In the genomic region with DNA sequence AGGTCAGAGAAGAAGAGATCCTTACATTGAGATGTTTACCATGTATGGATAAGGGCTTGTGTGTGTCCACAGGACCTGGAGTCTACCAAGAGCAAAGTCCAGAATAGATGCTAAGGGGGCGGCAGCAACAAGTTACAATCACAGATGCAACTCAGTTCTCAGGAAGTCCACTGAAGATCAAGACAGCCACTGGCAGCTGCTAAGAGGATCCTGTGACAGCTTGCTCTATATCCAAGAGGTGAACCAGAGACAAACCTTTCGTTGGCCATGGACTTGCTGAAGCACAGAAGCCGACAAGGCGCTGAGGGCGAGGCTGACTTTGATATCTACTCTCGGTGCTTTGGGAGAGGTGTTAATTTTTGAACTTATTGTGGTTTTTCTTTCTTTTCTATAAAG, we compare ENCODE assay signal across 21 mouse cellular contexts. TPM values are rescaled to one million over a fixed set of nuclear protein-coding genes. Genes with fewer than 3 reads are reported as not detected.
DNase-seq lines count a peak whose midpoint lies in the region; ATAC-seq and TF ChIP-seq lines count a peak whose summit lies in the region.
"Had no signal": no experiment of that assay in that cellular context is flagged by ENCODE, and none has a peak within 500 bp of the region (broad histone marks: within the 10 kb centered on the region; RNA-seq: fewer than 3 reads in every experiment).

No protein-coding gene starts in this region.

- no peaks in the 10 kb centered on the region for H3K79me2 ChIP-seq in myocyte (ENCODE audit: control insufficient read depth, insufficient read depth)

- no peak for ATAC-seq in heart, embryonic 12.5 days (ENCODE audit: insufficient number of reproducible peaks, low FRiP score)
- ATAC-seq in lung, embryonic 15.5 days (ENCODE audit: borderline replicate concordance, extremely low read depth, low FRiP score, low TSS enrichment) = no peak; the same call in 1 of the 2 replicates
- ATAC-seq in forebrain, embryonic 15.5 days (replicated peaks) = no peak
- ATAC-seq: activated CD4-positive, CD25-positive, alpha-beta regulatory T cell, adult 4 months; hindbrain, postnatal 0 days; intestine, embryonic 16.5 days; liver, postnatal 0 days; midbrain, embryonic 16.5 days had no signal

- no peaks in the 10 kb centered on the region for H3K9me3 ChIP-seq in heart, embryonic 12.5 days (replicated peaks)
- H3K9me3 ChIP-seq in lung, embryonic 15.5 days = no peaks in the 10 kb centered on the region
- no peaks in the 10 kb centered on the region for H3K9me3 ChIP-seq in forebrain, embryonic 15.5 days
- H3K9me3 ChIP-seq: embryonic facial prominence, embryonic 12.5 days; limb, embryonic 12.5 days had no signal

- no peak for DNase-seq in heart, postnatal 14 days
- no peak for DNase-seq in lung, postnatal 14 days
- no peak for DNase-seq in spleen, postnatal 4 days (ENCODE audit: low spot score in 2 of 2)
- DNase-seq: kidney, adult 9 months; kidney, postnatal 14 days; layer of hippocampus, postnatal 36 days; liver, postnatal 0 days; thymus, postnatal 36 days had no signal

- TF ChIP-seq POLR2A in myocyte (IDR thresholded peaks at IDR 0.05; ENCODE audit: insufficient read length, low read depth) = no peak

- no peak overlapping the region for H3ac ChIP-seq in myocyte (ENCODE audit: control insufficient read depth, insufficient read length)

- no peak overlapping the region for H3K4me2 ChIP-seq in heart, embryonic 12.5 days
- H3K4me2 ChIP-seq in lung, embryonic 15.5 days = no peak overlapping the region
- no peak overlapping the region for H3K4me2 ChIP-seq in forebrain, embryonic 15.5 days (replicated peaks)
- H3K4me2 ChIP-seq in myocyte (ENCODE audit: low read depth) = no peak overlapping the region
- H3K4me2 ChIP-seq: embryonic facial prominence, embryonic 12.5 days; limb, embryonic 12.5 days; liver, embryonic 11.5 days had no signal

- H3K36me3 ChIP-seq in heart, embryonic 12.5 days = peaks cover 46% of the 10 kb centered on the region
- H3K36me3 ChIP-seq in lung, embryonic 15.5 days = peaks cover 27% of the 10 kb centered on the region
- H3K36me3 ChIP-seq in forebrain, embryonic 15.5 days = no peaks in the 10 kb centered on the region; the same call in 1 of the 2 replicates
- H3K36me3 ChIP-seq in myocyte (ENCODE audit: control insufficient read depth, insufficient read depth) = peaks cover 10% of the 10 kb centered on the region

- no peak overlapping the region for H3K4me3 ChIP-seq in heart, embryonic 12.5 days
- no peak overlapping the region for H3K4me3 ChIP-seq in lung, embryonic 15.5 days
- H3K4me3 ChIP-seq in forebrain, embryonic 15.5 days = no peak overlapping the region
- no peak overlapping the region for H3K4me3 ChIP-seq in myocyte
- H3K4me3 ChIP-seq: embryonic facial prominence, embryonic 12.5 days; limb, embryonic 12.5 days had no signal

- H3K9ac ChIP-seq in heart, embryonic 12.5 days = no peak overlapping the region
- no peak overlapping the region for H3K9ac ChIP-seq in lung, embryonic 15.5 days
- H3K9ac ChIP-seq in forebrain, embryonic 15.5 days (replicated peaks) = no peak overlapping the region
- H3K9ac ChIP-seq: embryonic facial prominence, embryonic 12.5 days; limb, embryonic 12.5 days; liver, postnatal 0 days had no signal

- H3K27ac ChIP-seq in heart, embryonic 12.5 days (ENCODE audit: poor library complexity, severe bottlenecking) = 0 out of 2 replicates have a peak overlapping the region, but pooled peaks have one; percentile 19
- H3K27ac ChIP-seq in lung, embryonic 15.5 days = peak overlapping the region; percentile 11; the same call in 1 of the 2 replicates
- peak overlapping the region; percentile 91 for H3K27ac ChIP-seq in forebrain, embryonic 15.5 days (replicated peaks)
- H3K27ac ChIP-seq: embryonic facial prominence, embryonic 12.5 days; hindbrain, postnatal 0 days; limb, embryonic 12.5 days; macrophage had no signal

- peaks cover 50% of the 10 kb centered on the region for H3K4me1 ChIP-seq in heart, embryonic 12.5 days (replicated peaks)
- peaks cover 15% of the 10 kb centered on the region for H3K4me1 ChIP-seq in lung, embryonic 15.5 days
- H3K4me1 ChIP-seq in forebrain, embryonic 15.5 days = peaks cover 35% of the 10 kb centered on the region

- H3K27me3 ChIP-seq in heart, embryonic 12.5 days (replicated peaks) = no peaks in the 10 kb centered on the region
- H3K27me3 ChIP-seq in lung, embryonic 15.5 days = no peaks in the 10 kb centered on the region
- no peaks in the 10 kb centered on the region for H3K27me3 ChIP-seq in forebrain, embryonic 15.5 days
- no peaks in the 10 kb centered on the region for H3K27me3 ChIP-seq in myocyte (ENCODE audit: control insufficient read depth, insufficient read depth, insufficient read length)
- H3K27me3 ChIP-seq: embryonic facial prominence, embryonic 12.5 days; limb, embryonic 12.5 days had no signal

- intact Hi-C loops in heart, postnatal 14 days (cut with DNase I) = no loop called here

- 68% methylated on average over 6 of the region's 6 CpGs for WGBS in heart, embryonic 12.5 days
- WGBS in lung, embryonic 15.5 days = 81% methylated on average over 6 of the region's 6 CpGs
- 91% methylated on average over 6 of the region's 6 CpGs for WGBS in forebrain, embryonic 15.5 days

TF ChIP-seq in myocyte, 11 proteins besides CTCF, POLR2A, EP300 and RAD21:
- TF ChIP-seq REST (IDR thresholded peaks at IDR 0.05; ENCODE audit: insufficient read depth, insufficient read length) (no peak), E2F4 (IDR thresholded peaks at IDR 0.05; ENCODE audit: insufficient read depth) (no peak), TCF12 (IDR thresholded peaks at IDR 0.05; ENCODE audit: insufficient read depth, poor library complexity, severe bottlenecking) (no peak), MAX (IDR thresholded peaks at IDR 0.05; ENCODE audit: low read depth) (no peak), USF1 (IDR thresholded peaks at IDR 0.05; ENCODE audit: low read depth) (no peak), MYOG (IDR thresholded peaks at IDR 0.05; ENCODE audit: control insufficient read depth in 1 of 3, insufficient read depth in 1 of 3, insufficient read length in 2 of 3, low read depth in 2 of 3) (peak in 1 of 3 experiments; percentile 10), TCF3 (IDR thresholded peaks at IDR 0.05; ENCODE audit: insufficient read length, low read depth) (no peak), SRF (IDR thresholded peaks at IDR 0.05; ENCODE audit: control insufficient read depth, insufficient read length, low read depth) (no peak), CEBPB (IDR thresholded peaks at IDR 0.05; ENCODE audit: insufficient read depth, poor library complexity, severe bottlenecking) (no peak), MYOD1 (IDR thresholded peaks at IDR 0.05; ENCODE audit: control insufficient read depth in 1 of 3, insufficient read length in 2 of 3, low read depth in 2 of 3) (peak; percentile 62 to 84 (median 73)), POLR2AphosphoS2 (IDR thresholded peaks at IDR 0.05; ENCODE audit: insufficient read length, low read depth) (no peak)

RNA-seq across cellular contexts. Expression of gene Bcar1, which starts 28.0 kb away (rescaled TPM):
- 46.4 and 47.2 TPM in 2 replicates for polyA plus RNA-seq in heart, embryonic 12.5 days (2016; fragmentation: Nextera tagmentation; extraction: Ambion mirVana)
- 10 to 100 TPM; 27.1 to 35.7 TPM for total RNA-seq in heart, postnatal 14 days (2021)
- polyA plus RNA-seq in lung, embryonic 15.5 days (2015; fragmentation: Nextera tagmentation; extraction: Ambion mirVana) = 40.7 and 42.6 TPM in 2 replicates
- 51.8 and 55.1 TPM in 2 replicates for polyA plus RNA-seq in forebrain, embryonic 15.5 days (2015; fragmentation: Nextera tagmentation; extraction: Ambion mirVana)
- polyA plus RNA-seq in myocyte (2012; fragmentation: generic; extraction: Trizol) = 81.9 TPM
- total RNA-seq: hematopoietic stem cell, adult 5-6 weeks had no signal

Comparison
In these comparisons a context has a peak if more than half of its experiments do, and no peak if none do; other contexts are left out.
1. H3K27ac ChIP-seq: peak in every context shown above with its lines; median percentile 91 in forebrain, embryonic 15.5 days; 19 in heart, embryonic 12.5 days; 11 in lung, embryonic 15.5 days.